Mouse (Mus musculus) spleen, postnatal 14 days (tissue): ENCODE results near the gene Ppp1r18.

ENCODE experiments used
- DNase-seq, 2 experiments: peaks; one replicate each; pipeline ENCODE4 v3.0.0; 2021 to 2022; ENCODE audit warnings: low spot score in 2 of 2

The Ppp1r18 gene

DNA sequence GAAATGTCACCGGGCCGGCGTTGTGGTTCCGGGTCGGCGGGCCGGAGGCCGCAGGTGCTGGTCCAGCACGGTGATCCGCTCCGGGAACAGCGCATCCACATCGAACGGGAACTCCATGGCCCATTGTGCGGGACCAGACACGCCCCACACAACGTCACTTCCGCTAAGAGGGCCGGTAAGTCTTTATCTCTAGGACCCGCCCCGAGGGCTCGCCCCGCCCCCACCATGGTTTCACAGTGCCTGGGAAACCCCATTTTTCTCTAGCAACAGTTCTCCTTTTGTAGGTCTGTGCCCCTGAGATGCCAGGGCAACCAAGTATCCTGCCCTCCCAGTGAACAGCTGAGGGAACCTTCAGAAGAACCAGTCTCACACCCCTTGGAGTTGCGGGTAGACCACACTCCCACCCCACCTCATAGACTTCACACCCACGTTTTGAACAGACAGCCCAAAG lies 44.6 kb downstream of the Ppp1r18 start, which contains the start of gene Atat1:
TSS of gene Atat1 (minus strand) at position 157 of the 451 bp plus-strand sequence.
- DNase-seq, result peak; percentile 91 to 96

DNA sequence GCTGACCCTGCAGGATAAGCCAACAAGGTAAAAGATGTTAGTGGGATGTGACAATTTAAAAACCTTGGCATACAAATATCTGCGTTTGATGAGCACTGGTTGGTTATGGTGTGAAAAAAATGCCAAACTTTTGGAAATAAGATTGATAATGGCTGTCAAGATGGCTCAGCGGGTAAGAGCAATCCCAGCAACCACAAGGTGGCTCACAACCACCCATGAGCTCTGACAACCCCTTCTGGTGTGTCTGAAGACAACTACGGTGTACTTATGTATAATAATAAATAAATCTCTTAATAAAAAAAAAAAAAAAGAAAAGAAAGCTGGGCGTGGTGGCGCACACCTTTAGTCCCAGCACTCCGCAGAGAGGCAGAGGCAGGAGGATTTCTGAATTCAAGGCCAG lies 49.6 kb downstream of the Ppp1r18 start:
- DNase-seq, result no peak

DNA sequence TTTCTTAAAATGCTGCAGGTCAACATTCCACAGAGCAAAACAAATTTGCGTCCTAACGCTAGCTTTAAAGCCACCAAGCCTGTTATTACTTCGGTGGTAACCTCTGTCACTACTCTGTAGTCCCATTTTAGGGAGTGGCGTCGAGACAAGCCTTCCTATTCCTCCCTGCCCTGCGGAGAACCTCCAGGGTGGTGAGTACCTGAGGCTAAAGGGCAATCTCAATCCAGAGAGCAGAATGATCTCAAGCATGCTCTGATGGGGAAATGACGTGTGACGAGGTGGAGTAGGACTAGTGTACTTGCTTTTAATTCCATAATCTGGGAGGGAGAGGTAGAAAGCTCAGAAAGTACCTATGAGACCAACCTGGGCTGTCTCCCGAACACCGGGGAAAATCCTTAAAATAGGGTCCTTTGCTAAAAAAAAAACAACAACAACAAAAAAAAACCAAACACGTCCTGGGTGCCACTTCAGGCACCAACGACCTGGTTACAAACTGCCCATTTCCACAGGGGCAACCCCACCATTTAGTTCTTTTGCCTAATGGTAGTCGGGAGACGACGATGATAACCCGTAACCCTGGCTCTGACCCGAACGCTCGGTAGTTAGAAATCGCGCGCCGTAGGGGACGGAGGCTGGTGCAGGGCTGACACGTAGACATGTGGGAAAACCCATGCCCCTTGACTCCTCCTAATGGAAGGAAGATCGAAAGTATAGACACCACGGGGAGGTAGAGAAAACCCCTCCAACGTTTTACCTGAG lies 50.3 kb downstream of the Ppp1r18 start:
- no peak for DNase-seq

DNA sequence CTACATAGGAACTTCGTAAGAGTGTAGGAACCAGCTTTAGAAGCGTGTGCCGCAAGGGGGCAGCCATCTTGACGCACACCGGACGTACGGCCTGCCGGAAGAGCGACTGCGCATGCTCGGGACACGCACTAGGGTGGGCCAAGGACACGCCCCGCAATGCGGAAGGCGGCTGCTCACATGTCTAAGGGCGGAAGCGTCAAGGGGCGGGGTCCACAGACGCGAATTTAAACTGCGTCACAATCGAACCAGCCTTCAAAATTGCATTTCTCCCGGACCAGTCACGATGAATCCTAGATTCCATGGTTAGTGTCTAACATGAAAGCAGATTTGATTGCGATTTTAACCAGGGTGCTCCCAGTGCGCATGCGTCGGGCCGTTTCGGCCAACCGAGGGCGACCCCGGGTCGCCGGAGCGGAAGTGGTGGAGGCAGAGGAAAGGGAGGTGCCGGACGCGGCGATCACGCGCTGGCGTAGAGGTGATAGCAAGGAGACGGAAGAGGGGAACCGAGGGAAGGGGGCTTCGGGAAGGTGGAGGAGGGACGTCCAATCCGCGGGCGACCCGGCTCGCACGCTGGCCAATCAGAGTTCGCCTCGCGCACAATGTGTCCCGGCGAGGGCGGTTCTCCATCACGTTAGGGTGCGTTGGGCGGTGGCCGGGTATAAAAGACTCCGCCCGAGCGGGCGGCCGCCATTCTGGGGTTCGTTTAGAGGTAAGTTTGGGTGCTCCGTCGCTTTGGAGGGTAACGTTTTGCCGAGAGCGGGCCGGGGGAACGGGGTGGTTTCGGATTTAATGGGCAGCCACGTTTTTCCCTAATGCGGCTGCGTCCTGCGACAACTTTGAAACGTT lies 51.1 kb downstream of the Ppp1r18 start, which contains the start of the genes Mrps18b and Ppp1r10:
TSS of gene Mrps18b (minus strand) at position 93 of the 846 bp plus-strand sequence.
TSS of gene Ppp1r10 (plus strand) at position 138 of the 846 bp plus-strand sequence.
- peak; percentile 98 for DNase-seq

DNA sequence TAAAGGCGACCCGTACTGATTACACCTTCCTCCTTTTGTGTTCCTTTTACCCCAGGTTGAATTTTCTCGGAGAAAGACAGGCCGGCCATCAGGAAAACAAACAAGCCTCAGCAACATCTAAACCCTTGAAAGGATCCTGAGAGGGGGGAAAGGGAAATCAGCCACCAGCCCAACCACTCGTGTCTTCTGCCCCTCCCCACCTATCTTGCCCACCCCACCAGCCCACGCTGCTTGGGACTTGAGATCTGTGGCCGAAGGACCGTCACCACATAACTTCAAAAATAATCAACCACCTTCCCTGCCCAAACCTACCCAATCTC lies 51.7 kb downstream of the Ppp1r18 start:
- peak in 1 of 2 experiments; percentile 27 for DNase-seq

DNA sequence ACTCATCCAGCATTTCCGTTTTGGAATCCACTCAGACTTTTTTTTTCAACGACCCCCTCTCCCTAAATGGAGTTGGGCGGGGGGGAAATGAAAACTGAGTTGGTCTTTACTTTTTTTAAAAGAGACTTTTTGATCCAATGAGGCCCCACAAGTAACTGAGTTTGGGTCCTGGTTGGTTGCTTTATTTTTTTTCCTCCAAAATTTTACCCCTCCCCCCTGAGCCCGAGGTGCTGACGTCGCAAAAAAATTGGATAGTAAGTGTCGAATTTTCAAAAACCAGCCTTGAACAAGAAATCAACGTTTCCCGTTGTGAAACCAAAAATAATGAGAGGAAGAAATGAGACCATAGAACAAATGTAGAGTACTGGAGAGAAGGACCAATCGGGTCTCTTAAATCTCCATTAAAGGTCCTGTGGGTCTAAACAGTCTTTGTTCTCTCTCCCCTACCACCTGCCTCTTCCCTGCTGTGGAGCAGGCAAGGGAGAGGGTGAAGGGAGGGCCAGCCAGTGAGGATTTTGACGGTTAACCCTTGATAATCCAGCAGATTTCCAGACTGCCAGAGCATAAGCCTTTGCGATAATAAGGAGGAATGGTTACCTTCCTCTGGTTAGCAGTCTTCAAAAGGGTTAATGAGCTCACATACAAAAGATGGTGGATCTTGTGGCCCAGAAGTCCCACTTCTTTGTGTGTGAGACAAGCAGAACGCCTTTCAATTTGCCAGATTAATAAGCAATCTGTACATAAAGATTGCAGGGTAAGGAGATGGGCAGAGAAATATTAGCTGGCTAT lies 52.3 kb downstream of the Ppp1r18 start:
- DNase-seq, result peak in 1 of 2 experiments; percentile 37

DNA sequence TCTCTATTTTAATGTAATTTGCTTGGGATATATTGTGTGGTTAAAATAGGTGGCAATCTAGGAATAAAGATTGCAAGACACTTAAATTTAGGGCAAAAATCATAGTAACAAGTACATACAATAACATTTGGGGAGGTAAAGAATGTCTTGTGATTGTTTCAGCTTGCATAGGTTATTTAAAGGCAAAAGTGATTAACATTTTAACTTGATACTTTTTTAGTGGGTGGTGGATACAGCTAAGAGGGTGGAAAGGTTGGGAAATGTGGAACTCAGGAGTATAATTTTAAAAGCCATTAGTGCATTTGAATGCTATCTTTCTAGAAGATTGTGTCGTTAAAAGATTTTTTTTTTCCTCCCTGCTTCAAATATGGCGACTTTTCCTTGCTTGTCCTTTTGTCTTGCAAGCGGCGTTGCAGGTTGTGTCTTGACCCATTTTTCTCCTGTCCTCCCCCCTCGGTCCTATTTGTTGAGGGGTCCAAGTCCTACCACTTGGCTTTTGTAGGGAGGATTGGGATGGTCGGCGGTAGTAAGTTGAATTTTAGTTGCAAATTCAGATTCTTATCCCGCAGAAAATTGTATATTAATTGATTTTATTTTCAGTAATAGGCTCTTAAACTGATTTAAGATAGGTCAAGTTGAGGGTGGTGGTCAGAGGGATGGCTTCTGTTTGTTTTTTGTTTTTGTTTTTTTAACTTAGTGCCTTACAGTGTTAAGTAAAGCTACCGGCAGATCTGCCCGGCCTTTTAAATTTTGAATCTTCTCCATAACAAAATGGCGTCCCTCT lies 53.1 kb downstream of the Ppp1r18 start:
- peak in 1 of 2 experiments; percentile 27 for DNase-seq

DNA sequence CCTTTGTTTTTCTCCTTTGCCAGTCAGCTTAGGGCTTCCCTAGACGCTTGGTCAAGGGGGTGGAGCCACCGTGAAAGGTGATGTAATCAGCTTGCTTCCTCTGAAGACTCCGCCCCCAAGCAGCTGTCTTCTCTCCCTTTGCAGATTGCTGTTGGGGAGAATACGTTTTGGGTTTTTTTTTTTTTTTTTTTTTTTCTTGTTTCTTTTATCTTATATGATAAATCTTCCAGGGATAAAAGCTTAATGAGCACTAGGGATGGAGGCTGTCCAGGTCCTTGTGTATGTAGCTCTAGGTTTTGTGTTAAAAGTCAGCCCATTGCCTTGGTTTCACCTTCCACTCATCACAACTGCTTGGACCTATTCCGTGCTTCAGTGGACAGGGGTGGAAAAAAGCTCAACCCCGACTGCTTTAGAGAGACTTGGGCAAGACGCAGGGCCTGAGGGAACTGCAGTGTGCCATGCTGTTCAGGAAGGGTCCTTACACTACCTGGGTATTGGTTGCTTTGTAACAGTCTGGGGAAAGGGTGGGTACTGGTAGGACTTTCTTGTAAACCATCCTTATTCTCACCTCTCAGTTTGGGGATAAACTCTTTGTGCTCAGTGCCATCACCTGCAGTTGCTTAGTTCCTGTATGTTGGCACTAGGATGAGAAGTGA lies 53.8 kb downstream of the Ppp1r18 start:
- peak; percentile 90 to 94 for DNase-seq

DNA sequence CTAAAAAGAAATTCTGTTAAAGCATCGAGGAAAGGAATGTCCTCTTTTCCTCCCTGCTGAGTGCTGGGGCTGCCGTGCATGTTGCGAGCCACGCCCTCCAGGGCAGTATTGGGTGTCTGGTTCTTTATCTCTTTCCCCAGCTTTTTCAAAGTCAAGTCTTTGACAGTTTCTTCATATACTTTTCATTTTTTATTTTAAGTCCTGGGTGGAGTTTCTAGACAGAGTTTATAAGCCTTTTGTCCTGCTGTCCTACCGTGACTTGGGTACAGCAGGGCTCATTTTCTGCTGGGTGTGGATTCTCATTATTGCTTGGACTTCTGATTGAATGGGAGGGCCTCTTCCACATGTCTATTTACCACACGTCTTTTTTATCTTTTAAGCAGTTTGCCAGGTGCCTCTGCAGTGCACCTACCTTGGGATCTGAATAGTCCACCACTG lies 54.5 kb downstream of the Ppp1r18 start:
- peak in 1 of 2 experiments; percentile 49 for DNase-seq

DNA sequence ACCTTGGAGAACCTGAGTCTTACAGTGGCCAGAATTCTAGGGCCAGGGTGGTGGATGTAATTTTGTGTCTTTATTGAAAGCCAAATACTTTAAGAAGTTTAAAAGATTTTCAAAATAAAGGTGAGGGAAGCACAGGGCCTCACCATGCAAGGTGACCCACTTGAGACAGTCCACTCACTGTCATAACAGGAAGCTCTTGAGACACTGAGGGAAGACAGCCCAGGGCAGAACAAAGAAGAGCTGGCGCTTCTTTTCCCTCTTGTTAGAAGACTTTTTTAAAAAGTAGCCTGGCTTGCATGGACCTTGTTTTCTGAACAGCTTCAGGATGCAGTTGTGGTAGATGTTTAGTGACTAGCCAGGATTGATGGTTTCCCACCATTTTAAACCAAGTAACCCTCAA lies 55.0 kb downstream of the Ppp1r18 start:
- DNase-seq, result no peak

DNA sequence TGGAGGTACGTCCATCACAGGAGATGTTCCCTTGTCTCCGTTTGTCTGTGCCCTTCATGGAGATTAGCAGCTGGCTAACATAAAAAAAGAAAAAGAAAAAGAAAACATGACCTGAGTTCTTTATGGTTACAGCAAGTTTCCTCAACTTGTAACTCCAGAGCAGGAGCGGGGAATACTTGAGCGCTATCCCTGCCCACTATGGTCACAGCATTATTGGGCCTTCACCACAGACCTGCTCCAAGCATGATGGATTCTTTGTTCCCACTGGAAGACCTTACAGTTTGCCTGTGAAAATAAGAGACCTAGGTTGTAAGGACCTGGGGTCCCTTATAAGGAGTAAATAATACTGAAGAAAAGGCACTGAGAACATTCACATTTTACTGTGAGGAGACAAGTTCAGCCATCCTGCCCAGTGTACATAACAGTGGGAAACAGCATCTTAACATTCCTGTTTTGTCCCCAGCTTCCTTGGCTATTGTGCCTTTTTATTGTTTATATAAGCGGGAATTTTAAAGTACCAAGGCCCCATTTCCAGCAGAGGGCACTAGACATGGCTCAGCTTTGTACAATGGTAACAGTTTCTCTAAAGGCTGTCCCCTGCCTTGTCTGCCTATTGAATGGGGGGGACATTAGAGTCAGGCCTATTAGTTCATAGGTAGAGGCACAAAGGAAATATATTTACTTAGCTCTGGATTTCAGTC lies 55.6 kb downstream of the Ppp1r18 start:
- no peak for DNase-seq

DNA sequence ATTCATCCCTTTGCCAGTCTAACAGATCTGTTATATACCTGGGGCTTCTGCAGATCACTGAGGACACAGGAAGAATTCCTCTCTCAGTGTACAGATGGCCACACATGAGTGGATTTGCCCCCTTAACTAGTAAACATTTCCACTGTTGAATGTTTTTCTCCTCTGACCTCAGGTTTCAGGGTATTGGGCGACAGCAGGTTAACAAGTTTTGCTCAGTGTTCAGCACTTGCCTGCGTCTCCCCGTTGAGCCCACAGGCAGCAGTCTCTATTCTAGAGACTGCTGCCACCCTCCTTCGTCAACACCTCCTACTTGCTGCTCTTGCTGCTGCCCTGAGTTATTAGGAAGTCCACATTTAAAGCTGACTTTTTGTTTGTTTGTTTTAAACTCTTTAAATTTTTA lies 56.3 kb downstream of the Ppp1r18 start:
- DNase-seq, result no peak

DNA sequence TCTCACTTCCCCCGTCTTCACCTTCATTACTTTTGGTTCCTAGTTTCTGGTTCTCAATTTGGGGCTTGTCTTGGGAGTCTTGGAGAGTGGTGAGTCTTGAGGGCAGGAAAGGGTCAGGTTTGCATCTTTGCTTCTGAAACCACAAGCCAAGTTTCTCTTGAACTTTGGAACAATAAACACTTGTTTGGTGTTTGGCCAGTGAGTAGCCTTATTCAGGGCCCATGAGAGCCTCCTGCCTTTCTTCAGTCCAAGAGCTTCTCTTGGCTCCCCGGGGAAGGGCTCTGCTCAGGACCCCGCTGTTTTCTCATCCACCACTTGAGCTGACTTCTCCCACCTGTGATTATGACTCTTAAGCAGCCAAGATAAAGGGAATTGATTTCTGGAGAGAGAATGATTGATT lies 57.2 kb downstream of the Ppp1r18 start:
- DNase-seq, result no peak

DNA sequence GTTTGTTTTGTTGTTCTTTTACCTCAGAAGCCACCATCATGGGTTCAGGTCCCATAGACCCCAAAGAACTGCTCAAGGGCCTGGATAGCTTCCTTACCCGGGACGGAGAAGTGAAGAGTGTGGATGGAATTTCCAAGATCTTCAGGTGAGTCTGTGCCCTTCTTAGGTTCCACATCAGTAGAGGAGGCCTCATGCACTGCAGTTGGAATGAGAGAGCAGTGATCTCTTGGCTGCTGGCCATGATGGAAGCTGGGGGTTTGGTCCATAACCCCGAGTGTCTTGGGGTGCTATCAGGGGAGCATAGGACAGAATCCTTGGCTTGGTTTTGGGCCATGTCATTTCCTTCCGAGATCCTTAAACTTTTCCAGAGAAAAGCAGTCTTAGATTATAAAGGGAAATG lies 57.9 kb downstream of the Ppp1r18 start:
- DNase-seq, result no peak
